Mouse (Mus musculus): ENCODE measurements around the gene Olfr159. TPM values are rescaled to one million over a fixed set of nuclear protein-coding genes. Genes with fewer than 3 reads are reported as not detected.

The Olfr159 gene
- polyA plus RNA-seq, 1 experiment from 2014 or later = not detected

DNA sequence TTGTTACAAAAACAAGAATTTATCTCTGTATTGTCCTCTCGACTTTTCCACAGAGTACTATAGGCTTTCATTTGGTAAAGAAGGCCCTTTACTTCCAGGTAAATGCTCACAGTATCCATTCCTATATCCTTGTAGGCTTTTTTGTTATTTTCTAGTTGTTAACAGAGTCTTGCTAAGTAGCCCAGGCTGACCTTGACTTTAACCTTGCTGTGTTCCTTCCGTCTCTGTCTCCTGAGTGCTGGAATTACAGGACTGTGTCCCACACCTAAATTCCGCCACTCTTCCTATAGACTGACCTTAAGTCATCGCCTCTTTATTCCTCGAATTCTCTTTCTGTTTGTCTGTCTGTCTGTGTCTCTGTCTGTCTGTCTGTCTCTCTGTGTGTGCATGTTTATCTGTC is 2.5 kb downstream of the Olfr159 start:
- Histone ChIP-seq H3K27me3 (ENCODE audit: insufficient read depth, low read length) (no peaks in the 10 kb centered on the region), H3K4me1 (ENCODE audit: insufficient read depth) (no peaks in the 10 kb centered on the region), H3K9me3 (ENCODE audit: low read length) (no peaks in the 10 kb centered on the region; the same call in 1 of the 2 replicates), H3K27ac (ENCODE audit: low read depth) (no peak overlapping the region), H3K9ac (replicated peaks) (no peak overlapping the region), H3K4me3 (ENCODE audit: low read depth, low read length) (no peak overlapping the region), H3K4me2 (ENCODE audit: low read depth, low read length) (no peak overlapping the region), H3K36me3 (replicated peaks; ENCODE audit: insufficient read depth, low read length) (no peaks in the 10 kb centered on the region)
- DNase-seq (no peak), ATAC-seq (no peak)
- TF ChIP-seq CTCF (IDR thresholded peaks at IDR 0.05; ENCODE audit: low read depth) = no peak
- TF ChIP-seq EP300 (IDR thresholded peaks at IDR 0.05; ENCODE audit: low read depth) = no peak
- WGBS (ENCODE audit: insufficient replicate concordance) = 74% methylated on average over 5 of the region's 5 CpGs

DNA sequence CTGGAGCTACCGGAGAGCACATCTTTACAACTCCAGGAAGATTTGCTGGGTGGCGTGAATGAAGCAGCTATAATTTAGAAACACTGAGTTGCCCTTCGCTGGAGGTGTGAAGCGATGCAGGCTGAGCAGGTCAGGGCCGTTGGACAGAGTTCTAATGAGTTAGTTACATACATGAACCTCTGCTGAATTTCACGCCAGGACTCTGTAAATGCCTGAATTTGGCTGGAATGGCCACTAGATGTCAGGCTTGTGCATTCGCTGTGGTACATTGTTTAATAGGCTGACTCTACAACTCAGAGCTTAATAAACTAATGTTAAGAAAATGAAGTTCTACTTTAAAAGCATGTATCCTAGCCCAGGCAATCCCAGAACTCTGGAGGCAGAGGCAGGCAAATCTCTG is 7.4 kb downstream of the Olfr159 start:
- H3K4me1 ChIP-seq (ENCODE audit: insufficient read depth) = no peaks in the 10 kb centered on the region
- H3K9ac ChIP-seq (replicated peaks) = no peak overlapping the region
- TF ChIP-seq EP300 (IDR thresholded peaks at IDR 0.05; ENCODE audit: low read depth) = no peak
- TF ChIP-seq CTCF (IDR thresholded peaks at IDR 0.05; ENCODE audit: low read depth) = peak; percentile 78
- ATAC-seq = no peak
- no peaks in the 10 kb centered on the region for H3K36me3 ChIP-seq (replicated peaks; ENCODE audit: insufficient read depth, low read length)
- H3K27ac ChIP-seq (ENCODE audit: low read depth) = no peak overlapping the region
- no peak overlapping the region for H3K4me3 ChIP-seq (ENCODE audit: low read depth, low read length)
- 25% methylated on average over 7 of the region's 7 CpGs for WGBS (ENCODE audit: insufficient replicate concordance)
- H3K9me3 ChIP-seq (ENCODE audit: low read length) = no peaks in the 10 kb centered on the region; the same call in 1 of the 2 replicates
- DNase-seq = peak; percentile 36
- H3K27me3 ChIP-seq (ENCODE audit: insufficient read depth, low read length) = peaks cover 3% of the 10 kb centered on the region; the same call in 1 of the 2 replicates
- no peak overlapping the region for H3K4me2 ChIP-seq (ENCODE audit: low read depth, low read length)

DNA sequence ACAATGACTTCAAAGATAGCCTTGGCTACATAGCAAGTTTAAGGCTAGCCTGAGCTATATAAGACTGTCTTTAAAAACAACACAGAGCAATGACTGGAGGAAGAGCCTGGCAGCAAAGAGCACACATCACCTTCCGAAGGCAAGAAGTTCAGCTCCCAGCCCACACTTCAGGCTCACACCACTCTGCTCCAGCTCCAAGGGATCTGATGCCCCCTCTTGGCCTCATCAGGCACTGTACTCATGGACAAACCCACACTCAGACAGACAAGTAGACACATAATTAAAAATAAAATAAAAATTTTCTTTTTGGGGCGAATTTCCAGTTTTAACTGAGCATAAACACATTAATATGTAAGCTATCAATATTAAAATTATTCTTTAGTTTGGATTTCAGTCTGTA is 9.5 kb downstream of the Olfr159 start:
- WGBS (ENCODE audit: insufficient replicate concordance) = 60% methylated on average over 2 of the region's 2 CpGs
- peaks cover 3% of the 10 kb centered on the region; the same call in 1 of the 2 replicates for H3K27me3 ChIP-seq (ENCODE audit: insufficient read depth, low read length)
- H3K4me2 ChIP-seq (ENCODE audit: low read depth, low read length) = no peak overlapping the region
- no peaks in the 10 kb centered on the region for H3K36me3 ChIP-seq (replicated peaks; ENCODE audit: insufficient read depth, low read length)
- TF ChIP-seq CTCF (IDR thresholded peaks at IDR 0.05; ENCODE audit: low read depth) = no peak
- TF ChIP-seq EP300 (IDR thresholded peaks at IDR 0.05; ENCODE audit: low read depth) = no peak
- H3K9me3 ChIP-seq (ENCODE audit: low read length) = no peaks in the 10 kb centered on the region; the same call in 1 of the 2 replicates
- no peaks in the 10 kb centered on the region for H3K4me1 ChIP-seq (ENCODE audit: insufficient read depth)
- no peak for DNase-seq
- H3K9ac ChIP-seq (replicated peaks) = no peak overlapping the region
- H3K4me3 ChIP-seq (ENCODE audit: low read depth, low read length) = no peak overlapping the region
- ATAC-seq = no peak
- no peak overlapping the region for H3K27ac ChIP-seq (ENCODE audit: low read depth)

DNA sequence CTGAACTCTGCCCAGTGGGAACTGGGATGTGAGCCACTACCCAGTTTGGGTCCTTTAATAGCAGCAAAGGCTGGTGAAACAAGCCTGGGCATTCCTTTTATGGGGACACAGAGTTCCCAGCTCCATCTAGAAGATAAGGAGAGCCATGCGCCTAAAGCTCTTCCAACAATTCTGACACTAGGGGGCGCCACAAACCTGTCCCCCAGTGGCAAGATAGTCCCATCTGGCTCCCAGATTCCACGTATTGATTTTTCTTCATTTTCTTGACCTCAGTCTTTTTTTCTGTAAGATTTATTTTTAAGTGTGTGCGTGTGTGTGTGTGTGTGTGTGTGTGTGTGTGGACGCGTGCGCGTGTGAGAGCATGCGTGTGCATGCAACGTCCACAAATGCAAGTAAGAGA is 10.3 kb downstream of the Olfr159 start:
- Histone ChIP-seq H3K27me3 (ENCODE audit: insufficient read depth, low read length) (peaks cover 3% of the 10 kb centered on the region; the same call in 1 of the 2 replicates), H3K9me3 (ENCODE audit: low read length) (no peaks in the 10 kb centered on the region; the same call in 1 of the 2 replicates), H3K4me2 (ENCODE audit: low read depth, low read length) (no peak overlapping the region), H3K4me3 (ENCODE audit: low read depth, low read length) (no peak overlapping the region), H3K4me1 (ENCODE audit: insufficient read depth) (no peaks in the 10 kb centered on the region), H3K36me3 (replicated peaks; ENCODE audit: insufficient read depth, low read length) (no peaks in the 10 kb centered on the region), H3K27ac (ENCODE audit: low read depth) (no peak overlapping the region), H3K9ac (replicated peaks) (no peak overlapping the region)
- ATAC-seq (no peak), DNase-seq (peak; percentile 30)
- 73% methylated on average over 10 of the region's 10 CpGs for WGBS (ENCODE audit: insufficient replicate concordance)
- TF ChIP-seq CTCF (IDR thresholded peaks at IDR 0.05; ENCODE audit: low read depth) = peak; percentile 47
- TF ChIP-seq EP300 (IDR thresholded peaks at IDR 0.05; ENCODE audit: low read depth) = no peak

DNA sequence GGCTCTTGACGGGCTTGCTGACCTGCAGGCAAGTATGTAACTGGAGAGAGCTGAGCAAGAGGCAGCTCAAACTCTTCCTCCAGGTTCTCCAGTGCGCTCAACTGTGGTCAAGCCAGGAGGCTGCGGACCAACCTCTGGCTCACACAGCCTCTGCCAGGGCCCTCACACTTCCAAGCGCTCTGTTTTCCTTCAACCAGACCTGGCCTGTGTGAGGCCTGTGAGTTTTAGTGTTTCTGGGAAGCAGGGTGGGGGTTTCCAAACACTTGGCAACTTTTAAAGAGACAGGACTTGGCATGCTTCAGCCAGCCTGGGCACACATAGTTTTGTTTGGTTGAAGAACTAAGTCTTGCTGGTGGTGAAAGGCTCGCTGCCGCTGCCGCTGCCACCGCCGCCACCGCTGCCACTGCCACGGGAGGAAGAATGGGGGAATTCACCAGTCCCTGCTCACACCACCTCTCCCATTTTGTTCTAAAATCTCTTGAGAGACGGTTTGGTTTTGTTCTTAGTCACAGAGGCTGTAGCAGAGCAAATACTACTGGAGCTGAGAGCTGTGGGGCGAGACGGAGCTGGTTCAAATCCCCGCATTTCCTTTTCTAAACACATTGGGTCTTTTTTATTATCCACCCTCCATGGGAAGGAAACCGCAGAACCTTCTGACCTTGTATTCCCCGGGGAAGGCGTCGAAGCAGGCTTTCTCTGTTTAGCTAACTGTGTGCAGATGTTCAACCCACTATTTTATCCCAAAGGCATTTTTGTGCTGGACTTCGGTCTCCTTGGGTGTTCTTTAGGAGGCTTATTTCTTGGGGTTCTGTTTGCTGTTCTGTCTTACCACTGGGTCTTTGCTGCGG is 11.0 kb downstream of the Olfr159 start:
- H3K4me2 ChIP-seq (ENCODE audit: low read depth, low read length) = no peak overlapping the region
- peaks cover 3% of the 10 kb centered on the region; the same call in 1 of the 2 replicates for H3K27me3 ChIP-seq (ENCODE audit: insufficient read depth, low read length)
- no peaks in the 10 kb centered on the region for H3K36me3 ChIP-seq (replicated peaks; ENCODE audit: insufficient read depth, low read length)
- no peaks in the 10 kb centered on the region for H3K4me1 ChIP-seq (ENCODE audit: insufficient read depth)
- TF ChIP-seq EP300 (IDR thresholded peaks at IDR 0.05; ENCODE audit: low read depth) (no peak), CTCF (IDR thresholded peaks at IDR 0.05; ENCODE audit: low read depth) (no peak)
- ATAC-seq = no peak
- H3K4me3 ChIP-seq (ENCODE audit: low read depth, low read length) = no peak overlapping the region
- no peak for DNase-seq
- H3K9ac ChIP-seq (replicated peaks) = no peak overlapping the region
- 80% methylated on average over 21 of the region's 21 CpGs for WGBS (ENCODE audit: insufficient replicate concordance)
- H3K27ac ChIP-seq (ENCODE audit: low read depth) = no peak overlapping the region
- H3K9me3 ChIP-seq (ENCODE audit: low read length) = no peaks in the 10 kb centered on the region; the same call in 1 of the 2 replicates

DNA sequence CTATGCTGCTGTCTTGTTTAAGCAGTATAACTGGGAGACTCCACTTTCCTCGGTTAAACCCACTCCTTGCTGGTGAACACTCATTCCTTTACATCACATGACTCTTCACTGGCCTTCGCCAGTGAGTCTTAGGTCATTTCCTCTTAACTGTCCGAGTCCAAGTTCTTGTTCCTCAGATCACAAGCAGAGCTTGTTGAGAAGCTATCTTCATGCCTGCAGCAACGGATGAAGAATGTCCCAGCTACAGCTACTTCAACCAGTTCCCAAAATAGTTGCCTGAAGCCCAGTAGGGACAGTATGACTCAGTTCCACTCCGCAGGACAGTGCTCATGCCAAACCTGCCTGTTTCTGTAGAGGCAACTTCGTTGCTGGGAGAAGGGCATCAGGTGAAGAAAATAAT is 13.6 kb downstream of the Olfr159 start:
- no peak for TF ChIP-seq CTCF (IDR thresholded peaks at IDR 0.05; ENCODE audit: low read depth)
- TF ChIP-seq EP300 (IDR thresholded peaks at IDR 0.05; ENCODE audit: low read depth) = no peak
- WGBS (ENCODE audit: insufficient replicate concordance) = 40% methylated on average over 6 of the region's 6 CpGs
- Histone ChIP-seq H3K9me3 (ENCODE audit: low read length) (no peaks in the 10 kb centered on the region), H3K36me3 (replicated peaks; ENCODE audit: insufficient read depth, low read length) (no peaks in the 10 kb centered on the region), H3K4me2 (ENCODE audit: low read depth, low read length) (no peak overlapping the region), H3K27me3 (ENCODE audit: insufficient read depth, low read length) (peaks cover 3% of the 10 kb centered on the region; the same call in 1 of the 2 replicates), H3K4me1 (ENCODE audit: insufficient read depth) (no peaks in the 10 kb centered on the region), H3K27ac (ENCODE audit: low read depth) (no peak overlapping the region), H3K4me3 (ENCODE audit: low read depth, low read length) (no peak overlapping the region), H3K9ac (replicated peaks) (no peak overlapping the region)
- ATAC-seq = no peak
- DNase-seq = no peak

Measured in liver, postnatal 0 days (tissue).